Mouse (Mus musculus) lung, postnatal 0 days (tissue): ENCODE results near the gene Olfr1532-ps1. TPM values are rescaled to one million over a fixed set of nuclear protein-coding genes. Genes with fewer than 3 reads are reported as not detected.

Experiments used
- ATAC-seq: fragments of 200-750 bp; cut with Nextera tagmentation; 2 replicates; pipeline ENCODE4 v1.8.0; 2017; ENCODE audit warnings: moderate library complexity
- DNase-seq: peaks from one replicate; pipeline ENCODE4 v3.0.0-alpha.2; 2016; ENCODE audit warnings: low spot score
- H3K27ac ChIP-seq: fragments of 300-500 bp; sonication (generic); 2 replicates; pipeline ENCODE4 v1.5.1; 2014; ENCODE audit warnings: antibody characterized with exemption, mild to moderate bottlenecking, low read length, mixed read lengths
- H3K27me3 ChIP-seq: fragments of 300-500 bp; sonication (generic); replicated peaks from 2 replicates; pipeline ENCODE4 v1.6.1; 2014; ENCODE audit warnings: low read length, mixed read lengths; ENCODE audit not compliant: insufficient read depth
- H3K36me3 ChIP-seq: fragments of 300-500 bp; sonication (generic); 2 replicates; pipeline ENCODE4 v1.6.1; 2014; ENCODE audit warnings: low read length, mixed read lengths; ENCODE audit not compliant: insufficient read depth
- H3K4me1 ChIP-seq: fragments of 300-500 bp; sonication (generic); 2 replicates; pipeline ENCODE4 v1.6.1; 2014; ENCODE audit warnings: antibody characterized with exemption, low read depth, low read length, mixed read lengths; ENCODE audit not compliant: insufficient read depth
- H3K4me2 ChIP-seq: fragments of 300-500 bp; sonication (generic); replicated peaks from 2 replicates; pipeline ENCODE4 v1.6.1; 2014; ENCODE audit warnings: low read depth, mild to moderate bottlenecking, low read length, moderate library complexity, mixed read lengths
- H3K4me3 ChIP-seq: fragments of 300-500 bp; sonication (generic); 2 replicates; pipeline ENCODE4 v1.5.1; 2014; ENCODE audit warnings: low read depth, low read length
- H3K9ac ChIP-seq: fragments of 300-500 bp; sonication (generic); replicated peaks from 2 replicates; pipeline ENCODE4 v1.6.1; 2014; ENCODE audit warnings: low read depth, mild to moderate bottlenecking
- H3K9me3 ChIP-seq: fragments of 300-500 bp; sonication (generic); 2 replicates; pipeline ENCODE4 v1.6.1; 2016; ENCODE audit warnings: low read length, mixed read lengths
- CTCF ChIP-seq: IDR thresholded peaks from 2 replicates; pipeline ENCODE4 v1.5.1; 2016; ENCODE audit warnings: antibody characterized with exemption, mild to moderate bottlenecking
- EP300 ChIP-seq: IDR thresholded peaks from 2 replicates; pipeline ENCODE4 v1.6.1; 2016; ENCODE audit warnings: antibody characterized with exemption, mild to moderate bottlenecking, control low read depth
- WGBS: fragments of 180-500 bp; shearing (Covaris S2); extraction: QIAGEN DNeasy Blood & Tissue Kit; methylation state at CpG from one replicate; pipeline ENCODE4 v1.1.7; 2014; 5-methylcytosine and 5-hydroxymethylcytosine counted together
- polyA plus RNA-seq: library from polyadenylated mRNA; unstranded; fragments of >200 nt; fragmentation: Nextera tagmentation; extraction: Ambion mirVana; gene quantifications from 2 replicates; pipeline ENCODE4 v1.2.1, GENCODE M21; 2015

Gene Olfr1532-ps1
- polyA plus RNA-seq, 1 experiment from 2014 or later, result not detected

GRCm38 (mm10) chr7:106948212-106948611 is 40.4 kb downstream of the Olfr1532-ps1 start, which contains the start of gene Olfr710:
Gene Olfr710 (minus strand): TSS chr7:106948312.
- no peak for ATAC-seq

GRCm38 (mm10) chr7:106963837-106964236 is 56.0 kb downstream of the Olfr1532-ps1 start, which contains the start of gene Olfr6:
Gene Olfr6 (minus strand): TSS chr7:106963937.
- Histone ChIP-seq H3K36me3 (no peaks in the 10 kb centered on the region), H3K4me3 (no peak within 1 kb of the TSS), H3K27ac (no peak within 1 kb of the TSS), H3K27me3 (no peaks in the 10 kb centered on the region), H3K9ac (no peak within 1 kb of the TSS), H3K4me1 (no peaks in the 10 kb centered on the region), H3K9me3 (no peaks in the 10 kb centered on the region), H3K4me2 (no peak within 1 kb of the TSS)
- WGBS, result 78% methylated on average over 1 of the region's 1 CpGs
- no peak for ATAC-seq
- no peak for TF ChIP-seq EP300
- no peak for TF ChIP-seq CTCF
- no peak for DNase-seq

More at GRCm38 (mm10) chr7:106948212-106948611, 40.4 kb downstream of the Olfr1532-ps1 start, which contains the start of gene Olfr710:
- no peaks in the 10 kb centered on the region for H3K4me1 ChIP-seq
- H3K36me3 ChIP-seq, result no peaks in the 10 kb centered on the region
- no peak within 1 kb of the TSS for H3K4me2 ChIP-seq
- H3K27ac ChIP-seq, result no peak within 1 kb of the TSS
- no peak within 1 kb of the TSS for H3K4me3 ChIP-seq
- 75% methylated on average over 3 of the region's 3 CpGs for WGBS
- H3K27me3 ChIP-seq, result no peaks in the 10 kb centered on the region
- DNase-seq, result no peak
- TF ChIP-seq EP300, result no peak
- TF ChIP-seq CTCF, result no peak
- H3K9ac ChIP-seq, result no peak within 1 kb of the TSS
- H3K9me3 ChIP-seq, result no peaks in the 10 kb centered on the region

Other genes with a start within 250 kb of the Olfr1532-ps1 start
- not detected in 2 replicates for gene Olfr693, start 227.4 kb upstream of the Olfr1532-ps1 start, polyA plus RNA-seq
- not detected in 2 replicates for gene Olfr694, start 216.2 kb upstream of the Olfr1532-ps1 start, polyA plus RNA-seq
- gene Olfr695, start 191.6 kb upstream of the Olfr1532-ps1 start, polyA plus RNA-seq, result not detected in 2 replicates
- gene Olfr697, start 165.6 kb upstream of the Olfr1532-ps1 start, polyA plus RNA-seq, result not detected in 2 replicates
- not detected in 2 replicates for gene Olfr698, start 152.6 kb upstream of the Olfr1532-ps1 start, polyA plus RNA-seq
- not detected in 2 replicates for gene Olfr699, start 114.8 kb upstream of the Olfr1532-ps1 start, polyA plus RNA-seq
- not detected in 2 replicates for gene Olfr700, start 99.2 kb upstream of the Olfr1532-ps1 start, polyA plus RNA-seq
- not detected in 2 replicates for gene Olfr701, start 93.9 kb upstream of the Olfr1532-ps1 start, polyA plus RNA-seq
- gene Olfr702, start 74.1 kb upstream of the Olfr1532-ps1 start, polyA plus RNA-seq, result not detected in 2 replicates
- gene Olfr703, start 64.6 kb upstream of the Olfr1532-ps1 start, polyA plus RNA-seq, result not detected in 2 replicates
- not detected in 2 replicates for gene Olfr704, start 44.8 kb upstream of the Olfr1532-ps1 start, polyA plus RNA-seq
- not detected in 2 replicates for gene Olfr705, start 31.1 kb upstream of the Olfr1532-ps1 start, polyA plus RNA-seq
- gene Olfr706, start 19.8 kb upstream of the Olfr1532-ps1 start, polyA plus RNA-seq, result not detected in 2 replicates
- gene Olfr707, start 6.8 kb upstream of the Olfr1532-ps1 start, polyA plus RNA-seq, result not detected in 2 replicates
- gene Olfr709-ps1, start 24.2 kb downstream of the Olfr1532-ps1 start, polyA plus RNA-seq, result not detected in 2 replicates
- gene Olfr710, start 40.3 kb downstream of the Olfr1532-ps1 start, polyA plus RNA-seq, result not detected in 2 replicates
- gene Olfr6, start 55.9 kb downstream of the Olfr1532-ps1 start, polyA plus RNA-seq, result not detected in 2 replicates
- not detected in 2 replicates for gene Olfr711, start 67.5 kb downstream of the Olfr1532-ps1 start, polyA plus RNA-seq
- not detected in 2 replicates for gene Olfr2, start 98.1 kb downstream of the Olfr1532-ps1 start, polyA plus RNA-seq
- not detected in 2 replicates for gene Olfr713, start 123.2 kb downstream of the Olfr1532-ps1 start, polyA plus RNA-seq
- gene Olfr714, start 163.0 kb downstream of the Olfr1532-ps1 start, polyA plus RNA-seq, result not detected in 2 replicates
- not detected in 2 replicates for gene Olfr17, start 185.2 kb downstream of the Olfr1532-ps1 start, polyA plus RNA-seq
- gene Olfr715b, start 202.4 kb downstream of the Olfr1532-ps1 start, polyA plus RNA-seq, result not detected in 2 replicates
- not detected in 2 replicates for gene Olfr715, start 223.1 kb downstream of the Olfr1532-ps1 start, polyA plus RNA-seq
- gene Olfr716, start 230.3 kb downstream of the Olfr1532-ps1 start, polyA plus RNA-seq, result not detected in 2 replicates